Mouse (Mus musculus) limb, embryonic 14.5 days (tissue): ENCODE measurements around the gene Map6. TPM values are rescaled to one million over a fixed set of nuclear protein-coding genes. Genes with fewer than 3 reads are reported as not detected.
A peak's percentile ranks its signal among the peaks of the same experiment; 100 is the strongest.

Source experiments
- ATAC-seq: fragments of 200-750 bp; cut with Nextera tagmentation; 2 replicates; pipeline ENCODE4 v1.8.0; 2017; ENCODE audit warnings: low read depth, moderate number of reproducible peaks, moderate TSS enrichment; ENCODE audit not compliant: low FRiP score
- DNase-seq: peaks from one replicate; pipeline ENCODE4 v3.0.0-alpha.2; 2015; ENCODE audit warnings: low spot score
- H3K27ac ChIP-seq: fragments of 300-500 bp; sonication (generic); replicated peaks from 2 replicates; pipeline ENCODE4 v1.5.1; 2014; ENCODE audit warnings: low read depth, mild to moderate bottlenecking, low read length, moderate library complexity, mixed read lengths
- H3K27me3 ChIP-seq: fragments of 300-500 bp; sonication (generic); 2 replicates; pipeline ENCODE4 v1.6.1; 2014; ENCODE audit warnings: low read length, mixed read lengths; ENCODE audit not compliant: control insufficient read depth, insufficient read depth
- H3K36me3 ChIP-seq: fragments of 300-500 bp; sonication (generic); 2 replicates; pipeline ENCODE4 v1.6.1; 2014; ENCODE audit warnings: mild to moderate bottlenecking, low read length, moderate library complexity, mixed read lengths; ENCODE audit not compliant: control insufficient read depth, insufficient read depth
- H3K4me1 ChIP-seq: fragments of 300-500 bp; sonication (generic); 2 replicates; pipeline ENCODE4 v1.6.1; 2014; ENCODE audit warnings: antibody characterized with exemption, low read length, mixed read lengths; ENCODE audit not compliant: control insufficient read depth, insufficient read depth
- H3K4me2 ChIP-seq: fragments of 300-500 bp; sonication (generic); replicated peaks from 2 replicates; pipeline ENCODE4 v1.6.1; 2014; ENCODE audit warnings: low read depth, mild to moderate bottlenecking, low read length, moderate library complexity; ENCODE audit not compliant: severe bottlenecking
- H3K4me3 ChIP-seq: fragments of 300-500 bp; sonication (generic); replicated peaks from 2 replicates; pipeline ENCODE4 v1.5.1; 2014; ENCODE audit warnings: low read length
- H3K9ac ChIP-seq: fragments of 300-500 bp; sonication (generic); 2 replicates; pipeline ENCODE4 v1.6.1; 2014; ENCODE audit warnings: mild to moderate bottlenecking, low read depth, low read length, moderate library complexity; ENCODE audit not compliant: severe bottlenecking
- H3K9me3 ChIP-seq: fragments of 300-500 bp; sonication (generic); 2 replicates; pipeline ENCODE4 v1.6.1; 2016; ENCODE audit warnings: low read length; ENCODE audit not compliant: control insufficient read depth
- POLR2A ChIP-seq: fragments of 200-500 bp; IDR thresholded peaks from 2 replicates; pipeline ENCODE4 v1.8.0; 2012; ENCODE audit warnings: inconsistent platforms, mild to moderate bottlenecking, moderate library complexity, borderline replicate concordance; ENCODE audit not compliant: insufficient read depth, insufficient read length; ENCODE audit errors: extremely low read depth
- WGBS: fragments of 180-500 bp; shearing (Covaris S2); extraction: QIAGEN DNeasy Blood & Tissue Kit; methylation state at CpG from one replicate; pipeline ENCODE4 v1.1.7; 2014; 5-methylcytosine and 5-hydroxymethylcytosine counted together
- polyA plus RNA-seq, 2 experiments: library from polyadenylated mRNA; depleted of rRNA in 1 of 2; stranded (reverse) in 1 of 2; unstranded in 1 of 2; fragments of >200 nt; fragmentation: Nextera tagmentation in 1 of 2; extraction: Ambion mirVana in 1 of 2; gene quantifications; 2 replicates each; pipeline versions ENCODE4 v1.2.1 to v1.2.3; 2012 to 2014

Gene Map6
- polyA plus RNA-seq, 2 experiments = 3.5 to 6.3 TPM

GRCm38 (mm10) chr7:99351104-99351801 is 84.0 kb downstream of the Map6 start:
- WGBS = 5% methylated on average over 12 of the region's 12 CpGs
- Histone ChIP-seq H3K9ac (peak overlapping the region; percentile 93), H3K27me3 (no peaks in the 10 kb centered on the region), H3K27ac (peak overlapping the region; percentile 93), H3K9me3 (no peaks in the 10 kb centered on the region), H3K4me2 (peak overlapping the region; percentile 87), H3K4me3 (peak overlapping the region; percentile 88), H3K36me3 (peaks cover 45% of the 10 kb centered on the region), H3K4me1 (peaks cover 37% of the 10 kb centered on the region)
- no peak for TF ChIP-seq POLR2A
- ATAC-seq (no peak), DNase-seq (peak; percentile 77)

DNA sequence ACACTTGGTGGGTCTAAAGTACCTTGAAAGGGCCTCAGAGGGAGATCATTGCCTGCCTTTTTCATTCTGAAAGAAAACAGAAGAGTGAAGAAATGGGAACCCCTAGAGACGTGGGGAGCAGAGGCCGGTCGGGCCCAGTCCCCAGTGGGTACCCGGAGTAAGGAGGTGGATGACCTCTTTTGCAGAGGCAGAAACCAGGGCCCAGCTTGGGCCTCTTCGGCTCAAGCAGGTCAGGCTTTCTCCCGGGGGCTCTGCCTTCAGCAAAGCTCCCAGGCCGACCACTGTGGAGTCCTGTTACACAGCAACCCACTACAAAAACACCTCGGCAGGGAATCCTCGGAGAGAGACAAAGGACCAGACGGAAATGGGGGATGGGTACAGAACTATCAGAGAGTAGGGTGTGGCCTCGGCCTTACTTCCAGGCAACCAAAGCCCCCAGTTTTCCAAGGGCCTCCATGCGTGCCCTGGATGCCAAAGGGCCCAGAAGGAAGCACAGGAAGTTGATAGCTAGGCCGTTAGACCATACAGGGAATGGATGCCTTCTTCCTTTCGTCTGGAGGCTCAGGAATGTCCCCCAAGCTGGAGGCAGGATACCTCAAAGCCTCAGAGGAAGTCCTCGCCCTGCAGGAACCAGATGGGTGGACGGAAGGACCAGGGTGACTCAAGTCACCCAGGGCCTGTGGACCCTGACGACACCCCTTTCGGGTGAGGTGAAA is 84.7 kb downstream of the Map6 start:
- peak overlapping the region; percentile 87 for H3K4me2 ChIP-seq
- no peaks in the 10 kb centered on the region for H3K27me3 ChIP-seq
- no peaks in the 10 kb centered on the region for H3K9me3 ChIP-seq
- H3K36me3 ChIP-seq = peaks cover 38% of the 10 kb centered on the region
- H3K4me3 ChIP-seq = peak overlapping the region; percentile 88
- TF ChIP-seq POLR2A = no peak; the same call in 1 of the 2 replicates
- ATAC-seq = peak; percentile 7; the same call in 1 of the 2 replicates
- DNase-seq = peak; percentile 78
- peaks cover 44% of the 10 kb centered on the region for H3K4me1 ChIP-seq
- peak overlapping the region; percentile 93 for H3K9ac ChIP-seq
- WGBS = under 1% methylated on average over 18 of the region's 18 CpGs
- H3K27ac ChIP-seq = peak overlapping the region; percentile 93

- Histone ChIP-seq H3K36me3 (peaks cover 30% of the 10 kb centered on the region), H3K4me2 (peak within 1 kb of the TSS; percentile 87), H3K4me1 (peaks cover 52% of the 10 kb centered on the region), H3K27ac (peak within 1 kb of the TSS; percentile 93), H3K9me3 (no peaks in the 10 kb centered on the region), H3K9ac (peak within 1 kb of the TSS; percentile 93), H3K27me3 (no peaks in the 10 kb centered on the region), H3K4me3 (peak within 1 kb of the TSS; percentile 88)
- peak; percentile 97; the same call in 1 of the 2 replicates for TF ChIP-seq POLR2A
- DNase-seq = peak; percentile 95
- ATAC-seq = peak; percentile 88
- WGBS = under 1% methylated on average over 35 of the region's 35 CpGs
These were observed 85.5 kb downstream of the Map6 start, which contains the start of gene Serpinh1 for GRCm38 (mm10) chr7:99352526-99353400. Gene Serpinh1 (minus strand): TSS chr7:99353239.

DNA sequence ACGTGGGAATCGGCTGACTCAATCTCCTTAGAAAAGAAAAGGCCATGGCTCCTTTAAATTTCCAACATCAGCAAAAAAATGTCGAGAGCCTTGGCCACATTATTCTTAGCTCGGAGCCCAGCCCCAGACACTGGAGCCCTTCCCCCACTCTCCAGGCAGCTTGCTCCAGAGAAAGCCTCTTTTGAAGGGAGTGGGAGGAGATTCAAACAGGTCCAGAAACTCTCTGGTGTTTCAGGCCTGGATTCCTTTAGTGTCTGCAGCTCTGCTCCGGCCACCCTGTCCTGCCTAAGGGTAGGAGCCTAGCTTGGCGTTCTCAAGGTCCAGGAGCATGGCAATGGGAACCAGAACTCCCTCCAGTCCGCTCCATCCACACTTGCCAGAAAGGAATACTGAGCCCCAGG is 88.5 kb downstream of the Map6 start:
- DNase-seq = peak; percentile 91
- Histone ChIP-seq H3K36me3 (peaks cover 1% of the 10 kb centered on the region; the same call in 1 of the 2 replicates), H3K4me3 (peak overlapping the region; percentile 24), H3K27ac (peak overlapping the region; percentile 96), H3K4me1 (peaks cover 55% of the 10 kb centered on the region), H3K4me2 (peak overlapping the region; percentile 53), H3K9me3 (no peaks in the 10 kb centered on the region), H3K9ac (peak overlapping the region; percentile 49; the same call in 1 of the 2 replicates), H3K27me3 (no peaks in the 10 kb centered on the region)
- peak; percentile 21 for ATAC-seq
- peak; percentile 52; the same call in 1 of the 2 replicates for TF ChIP-seq POLR2A
- 0% methylated on average over 7 of the region's 7 CpGs for WGBS
